Mouse (Mus musculus) brain, embryonic 14.5 days (tissue): ENCODE measurements around the gene Grm1.

Source experiments
- CTCF ChIP-seq: fragments of 200-500 bp; IDR thresholded peaks from 2 replicates; pipeline ENCODE4 v1.5.1; 2012; ENCODE audit warnings: inconsistent platforms, mild to moderate bottlenecking, moderate library complexity, borderline replicate concordance; ENCODE audit not compliant: insufficient read depth, insufficient read length; ENCODE audit errors: extremely low read depth
- POLR2A ChIP-seq: fragments of 200-500 bp; IDR thresholded peaks from 2 replicates; pipeline ENCODE4 v1.6.1; 2012; ENCODE audit warnings: mild to moderate bottlenecking, inconsistent platforms, borderline replicate concordance; ENCODE audit not compliant: poor library complexity, insufficient read depth, insufficient read length, severe bottlenecking; ENCODE audit errors: extremely low read depth

DNA sequence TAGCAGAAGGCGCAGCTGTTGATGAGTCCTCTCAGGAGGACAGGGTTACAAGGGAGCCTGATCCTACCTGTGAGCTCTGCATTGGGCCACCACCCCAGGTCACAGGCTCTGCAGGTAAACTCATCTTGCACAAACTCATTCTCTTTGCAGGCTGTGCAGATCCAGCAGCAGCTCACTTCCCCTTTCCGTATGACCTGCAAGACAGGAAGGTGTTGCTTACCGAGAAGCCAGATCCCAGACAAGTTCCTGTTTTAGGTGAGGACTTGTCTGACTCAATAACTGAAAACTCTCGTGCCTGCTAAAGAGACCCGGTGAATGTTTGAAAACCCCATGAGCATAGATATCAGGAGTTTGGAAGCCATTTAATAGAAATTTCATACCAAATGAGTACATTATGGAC, 349.1 kb downstream of the Grm1 start:
- TF ChIP-seq CTCF = no peak
- no peak for TF ChIP-seq POLR2A
